9 mouse cellular contexts compared by ENCODE assay signal in genomic region chr12:111946716-111947115, GRCm38 (mm10). TPM values are rescaled to one million over a fixed set of nuclear protein-coding genes. Genes with fewer than 3 reads are reported as not detected.
A peak's percentile ranks its signal among the peaks of the same experiment; 100 is the strongest.
DNase-seq lines count a peak whose midpoint lies in the region; ATAC-seq and TF ChIP-seq lines count a peak whose summit lies in the region.
"Had no signal": no experiment of that assay in that cellular context is flagged by ENCODE, and none has a peak within 500 bp of the region (broad histone marks: within the 10 kb centered on the region; RNA-seq: fewer than 3 reads in every experiment).

No protein-coding gene starts in this region.

- H3K27me3 ChIP-seq in heart, embryonic 15.5 days: no peaks in the 10 kb centered on the region
- H3K27me3 ChIP-seq: limb, embryonic 12.5 days had no signal

- H3K9ac ChIP-seq in heart, embryonic 15.5 days: no peak overlapping the region
- H3K9ac ChIP-seq: limb, embryonic 12.5 days had no signal

- H3K4me1 ChIP-seq in heart, embryonic 15.5 days (replicated peaks): peaks cover 28% of the 10 kb centered on the region

- DNase-seq in gastrocnemius, adult 2 months: peak; percentile 66
- DNase-seq in gastrocnemius, postnatal 4 days (ENCODE audit: low spot score in 2 of 2): no peak
- DNase-seq in ES-CJ7 (ENCODE audit: low read depth, low spot score): peak; percentile 23
- peak; percentile 82 to 84 for DNase-seq in cerebellum, postnatal 10 days
- peak; percentile 70 for DNase-seq in layer of hippocampus, adult 9-11 months
- DNase-seq in thymus, postnatal 14 days: peak; percentile 63

- H3K9me3 ChIP-seq in heart, embryonic 15.5 days (replicated peaks): no peaks in the 10 kb centered on the region
- H3K9me3 ChIP-seq: limb, embryonic 12.5 days had no signal

- WGBS in heart, embryonic 15.5 days: 25% methylated on average over 2 of the region's 2 CpGs

- intact Hi-C loops in gastrocnemius, adult 2 months (cut with DNase I): loop anchor here (1.0 kb wide), 1 partner anchor 68 kb away; no protein-coding TSS in a partner anchor

- ATAC-seq in heart, embryonic 15.5 days (replicated peaks; ENCODE audit: insufficient number of reproducible peaks, insufficient read depth, low FRiP score, low read depth): 0 out of 2 replicates have a peak, but pooled peaks have one; percentile 14
- peak; percentile 54 for ATAC-seq in megakaryocyte progenitor cell, adult 5-6 weeks (replicated peaks; ENCODE audit: poor library complexity)

- 0 out of 2 replicates have a peak overlapping the region, but pooled peaks have one; percentile 6 for H3K4me2 ChIP-seq in heart, embryonic 15.5 days
- H3K4me2 ChIP-seq: limb, embryonic 12.5 days had no signal

- TF ChIP-seq CTCF in gastrocnemius, adult 2 months (IDR thresholded peaks at IDR 0.05): peak; percentile 80

- no peaks in the 10 kb centered on the region for H3K36me3 ChIP-seq in heart, embryonic 15.5 days
- H3K36me3 ChIP-seq: limb, embryonic 12.5 days had no signal

- H3K4me3 ChIP-seq in gastrocnemius, adult 2 months: no peak overlapping the region
- H3K4me3 ChIP-seq in heart, embryonic 15.5 days: no peak overlapping the region
- H3K4me3 ChIP-seq: limb, embryonic 12.5 days had no signal

- peak overlapping the region; percentile 25 for H3K27ac ChIP-seq in gastrocnemius, adult 2 months
- peak overlapping the region; percentile 90 for H3K27ac ChIP-seq in heart, embryonic 15.5 days
- H3K27ac ChIP-seq: limb, embryonic 12.5 days had no signal

RNA-seq across cellular contexts. Expression of gene Atp5mpl, which starts 20.1 kb away (rescaled TPM):
- 100 to 1,000 TPM; 684 to 874 TPM for total RNA-seq in gastrocnemius, adult 2 months (2021)
- 100 to 1,000 TPM; 830 to 852 TPM for total RNA-seq in gastrocnemius, postnatal 4 days (2021)
- 1,223 and 1,834 TPM in 2 replicates for polyA plus RNA-seq in heart, embryonic 15.5 days (2015; fragmentation: Nextera tagmentation; extraction: Ambion mirVana)
- total RNA-seq in megakaryocyte progenitor cell, adult 5-6 weeks (2015): 491 and 507 TPM in 2 replicates
- 601 and 839 TPM in 2 replicates for total RNA-seq in megakaryocyte progenitor cell, adult 5-6 weeks (2017)

RNA-seq across cellular contexts. Expression of gene Tdrd9, which starts 24.6 kb away (rescaled TPM):
- total RNA-seq in gastrocnemius, adult 2 months (2021): under 1 TPM; 0.20 to 0.41 TPM
- total RNA-seq in gastrocnemius, postnatal 4 days (2021): under 1 TPM; 0.44 to 0.49 TPM
- 0.10 and 0.36 TPM in 2 replicates for polyA plus RNA-seq in heart, embryonic 15.5 days (2015; fragmentation: Nextera tagmentation; extraction: Ambion mirVana)
- not detected in 2 replicates for total RNA-seq in megakaryocyte progenitor cell, adult 5-6 weeks (2015)
- not detected in 2 replicates for total RNA-seq in megakaryocyte progenitor cell, adult 5-6 weeks (2017)

RNA-seq across cellular contexts. Expression of gene Rd3l, which starts 34.4 kb away (rescaled TPM):
- total RNA-seq in gastrocnemius, adult 2 months (2021): not detected
- total RNA-seq in gastrocnemius, postnatal 4 days (2021): not detected
- polyA plus RNA-seq in heart, embryonic 15.5 days (2015; fragmentation: Nextera tagmentation; extraction: Ambion mirVana): 0.43 and 0.48 TPM in 2 replicates
- total RNA-seq in megakaryocyte progenitor cell, adult 5-6 weeks (2015): not detected in 2 replicates
- not detected in 2 replicates for total RNA-seq in megakaryocyte progenitor cell, adult 5-6 weeks (2017)
- polyA plus RNA-seq: limb, embryonic 12.5 days had no signal

RNA-seq across cellular contexts. Expression of gene Ppp1r13b, which starts 38.8 kb away (rescaled TPM):
- 1 to 10 TPM; 6.7 to 7.1 TPM for total RNA-seq in gastrocnemius, adult 2 months (2021)
- 10 to 100 TPM; 13.1 to 15.8 TPM for total RNA-seq in gastrocnemius, postnatal 4 days (2021)
- 11.1 and 15.3 TPM in 2 replicates for polyA plus RNA-seq in heart, embryonic 15.5 days (2015; fragmentation: Nextera tagmentation; extraction: Ambion mirVana)
- 5.4 and 9.3 TPM in 2 replicates for total RNA-seq in megakaryocyte progenitor cell, adult 5-6 weeks (2015)
- 3.7 and 7.5 TPM in 2 replicates for total RNA-seq in megakaryocyte progenitor cell, adult 5-6 weeks (2017)

Comparison
In these comparisons a context has a peak if more than half of its experiments do, and no peak if none do; other contexts are left out.
1. DNase-seq: peak in gastrocnemius, adult 2 months (single experiment), ES-CJ7 (single experiment), cerebellum, postnatal 10 days (2 of 2), layer of hippocampus, adult 9-11 months (single experiment) and thymus, postnatal 14 days (single experiment); none in gastrocnemius, postnatal 4 days (0 of 2).